Mouse (Mus musculus): ENCODE measurements around the gene Bid.

Gene Bid

GRCm38 (mm10) chr6:120916074-120916971, at the start of gene Bid:
Gene Bid (minus strand): TSS chr6:120916853.
- CTCF ChIA-PET = interaction anchor here (0.6 to 0.9 kb wide), 6 partner anchors 12 to 201 kb away, joined by 3 to 7 read pairs (median 4); no protein-coding TSS in a partner anchor

- CTCF ChIA-PET = no interaction called here
These were observed 49.2 kb upstream of the Bid start for GRCm38 (mm10) chr6:120965814-120966213.

DNA sequence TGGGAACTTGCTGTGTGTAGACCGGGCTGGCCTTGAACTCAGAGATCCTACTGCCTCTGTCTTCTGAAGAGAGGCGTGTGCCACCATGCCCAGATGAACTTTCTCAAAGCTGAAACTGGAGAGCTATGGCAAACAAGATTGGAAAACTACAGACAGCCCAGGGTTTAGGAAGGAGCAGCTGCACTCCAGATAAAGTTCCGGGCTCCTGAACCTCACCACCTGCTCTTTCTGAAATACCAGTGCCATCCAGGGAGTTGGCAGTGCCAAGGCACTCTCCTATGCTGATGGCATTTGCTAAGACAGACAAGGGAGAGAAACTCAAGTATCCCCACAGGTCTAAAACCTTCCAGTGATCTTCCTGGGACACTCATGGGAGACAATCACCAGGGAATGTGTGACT, 47.5 kb upstream of the Bid start:
- CTCF ChIA-PET = no interaction called here

DNA sequence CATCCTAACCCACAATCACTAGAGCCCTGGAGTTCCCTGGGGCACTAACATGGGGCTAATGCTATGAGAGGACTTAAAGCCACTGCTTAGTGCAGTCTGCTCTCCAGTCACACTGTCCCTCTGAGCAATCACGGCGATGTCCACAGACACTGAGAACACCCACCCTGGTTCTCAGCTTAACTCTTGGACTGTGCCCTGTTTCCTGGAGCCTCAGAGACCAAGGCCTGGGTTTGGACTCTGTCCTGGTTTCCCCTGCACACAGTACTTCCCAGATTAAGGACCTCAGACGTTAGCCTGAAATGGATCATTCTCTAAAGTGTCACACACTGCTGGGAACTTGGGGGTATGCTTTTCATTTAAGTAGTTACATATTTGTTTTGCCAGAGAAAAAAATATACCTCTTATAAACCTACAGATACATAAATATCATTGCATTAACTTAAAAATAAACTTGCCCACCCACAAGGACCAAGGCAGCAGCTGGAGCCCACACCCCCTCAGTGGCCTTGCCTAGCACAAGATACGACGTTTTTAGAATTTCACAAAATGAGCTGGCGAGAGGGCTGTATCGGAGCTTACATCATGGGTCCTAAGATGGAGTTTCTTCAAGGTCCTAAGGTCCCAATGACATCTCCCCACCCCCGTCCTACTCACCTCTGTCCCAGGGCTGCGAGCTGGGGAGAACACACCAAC, 43.8 kb upstream of the Bid start:
- CTCF ChIA-PET = interaction anchor here (0.6 to 1.1 kb wide), 2 partner anchors 17 to 59 kb away, joined by 3 read pairs; no protein-coding TSS in a partner anchor

- CTCF ChIA-PET = interaction anchor here (0.5 to 1.8 kb wide), 2 partner anchors 15 to 42 kb away, joined by 4 to 6 read pairs; no protein-coding TSS in a partner anchor
These were observed 40.7 kb upstream of the Bid start for GRCm38 (mm10) chr6:120957331-120957730.

DNA sequence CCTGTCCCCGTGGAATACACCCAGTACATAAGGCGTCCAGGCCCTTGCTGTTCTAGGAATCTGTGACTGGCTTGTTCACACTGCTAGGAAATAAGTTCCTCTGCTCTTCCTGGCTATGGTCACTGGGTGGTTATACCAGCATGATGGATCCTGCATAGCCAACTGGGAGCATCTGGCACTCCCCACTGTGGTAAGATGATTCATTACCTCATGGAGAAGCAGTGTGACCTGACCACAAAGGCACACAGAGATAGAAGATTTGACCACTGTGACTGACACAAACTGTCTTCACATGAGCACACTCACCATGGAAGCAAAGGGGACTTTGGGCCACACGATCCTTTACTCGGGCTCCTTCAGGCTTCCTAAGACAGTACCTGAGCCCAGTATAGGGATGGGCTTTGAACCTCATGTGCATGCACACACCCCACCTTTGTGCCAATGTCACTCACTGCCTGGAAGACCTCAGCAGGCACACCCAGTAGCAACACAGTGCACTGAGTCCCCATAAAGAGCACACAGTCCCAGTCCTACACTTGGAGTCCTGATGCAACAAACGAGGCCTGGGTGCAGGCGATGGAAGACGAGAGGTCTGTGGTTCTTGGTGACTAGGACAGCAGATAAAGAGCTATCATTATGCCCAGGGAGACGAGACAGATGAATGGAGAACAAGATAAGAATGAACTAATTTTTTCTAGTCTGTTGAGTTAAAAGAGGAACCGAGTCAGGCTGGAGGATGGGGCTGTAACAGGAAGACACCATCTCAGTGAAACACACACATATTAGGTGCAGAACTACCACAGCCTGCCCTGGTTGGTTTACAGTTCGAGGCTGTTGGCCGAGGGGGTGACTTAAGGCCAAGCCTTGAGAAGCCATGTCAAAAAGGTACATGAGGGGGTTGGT, 39.9 kb upstream of the Bid start:
- CTCF ChIA-PET = interaction anchor here (1.8 kb wide), 1 partner anchor 42 kb away, joined by 6 read pairs; no protein-coding TSS in a partner anchor

GRCm38 (mm10) chr6:120955215-120955614, 38.6 kb upstream of the Bid start:
- CTCF ChIA-PET = interaction anchor here (0.8 kb wide), 1 partner anchor 39 kb away, joined by 3 read pairs; no protein-coding TSS in a partner anchor

DNA sequence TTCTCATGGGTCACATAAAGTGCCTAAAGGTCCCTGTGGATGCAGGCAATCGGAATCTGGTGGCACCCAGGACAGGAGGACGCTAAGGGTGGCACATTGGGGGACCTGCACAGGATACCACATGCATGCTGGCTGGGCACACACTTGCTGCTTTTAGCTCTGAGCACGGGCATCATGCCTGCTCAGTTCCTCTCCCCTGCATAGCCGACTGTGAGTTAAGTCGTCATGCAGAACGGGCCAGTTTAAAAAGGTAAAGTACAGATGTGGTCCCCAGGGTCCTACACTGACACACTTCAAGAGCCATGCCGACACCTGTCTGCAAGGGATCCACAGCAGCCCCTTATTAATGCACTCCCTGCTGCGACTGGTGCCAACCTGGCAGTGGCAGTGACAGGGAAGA, 37.6 kb upstream of the Bid start:
- CTCF ChIA-PET = no interaction called here

DNA sequence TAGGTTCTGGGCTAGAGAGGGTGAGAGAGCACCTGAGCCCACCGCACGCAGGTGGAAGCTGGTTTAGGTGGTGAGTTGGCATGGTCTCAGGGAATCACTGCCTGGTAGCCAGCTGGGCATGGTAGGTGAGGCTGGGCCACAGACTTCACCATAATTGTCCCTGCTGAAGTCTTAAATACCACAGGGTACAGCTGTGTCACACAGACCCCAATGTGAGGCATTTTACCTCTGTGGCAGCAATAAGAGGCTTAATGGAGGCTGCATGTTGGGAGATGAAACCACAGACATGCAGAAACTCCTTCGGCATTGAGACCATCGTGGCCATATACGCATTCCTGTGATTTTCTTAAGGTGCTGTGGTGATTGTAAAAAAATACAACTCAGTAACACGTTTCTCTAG, 35.8 kb upstream of the Bid start:
- CTCF ChIA-PET = no interaction called here

DNA sequence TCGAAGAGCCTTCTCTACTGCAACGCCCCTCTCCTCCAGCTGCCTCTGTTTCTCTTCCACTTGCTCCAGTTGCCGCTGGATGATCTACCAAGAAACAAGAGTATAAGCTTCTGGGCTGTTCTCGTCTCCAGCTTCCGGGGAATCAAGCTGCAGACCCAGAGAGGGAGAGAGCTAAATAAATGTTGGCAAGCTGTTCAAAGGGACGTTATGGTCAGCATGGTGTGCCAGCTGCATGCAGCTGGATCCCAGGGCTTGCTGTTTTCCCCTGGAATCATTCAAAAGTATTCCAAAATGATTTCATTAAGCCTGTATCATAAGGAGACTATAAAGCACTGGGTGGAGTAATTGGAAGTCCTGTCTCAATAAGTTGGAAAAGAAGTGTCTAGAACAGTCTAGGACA, 34.7 kb upstream of the Bid start:
- CTCF ChIA-PET = no interaction called here

DNA sequence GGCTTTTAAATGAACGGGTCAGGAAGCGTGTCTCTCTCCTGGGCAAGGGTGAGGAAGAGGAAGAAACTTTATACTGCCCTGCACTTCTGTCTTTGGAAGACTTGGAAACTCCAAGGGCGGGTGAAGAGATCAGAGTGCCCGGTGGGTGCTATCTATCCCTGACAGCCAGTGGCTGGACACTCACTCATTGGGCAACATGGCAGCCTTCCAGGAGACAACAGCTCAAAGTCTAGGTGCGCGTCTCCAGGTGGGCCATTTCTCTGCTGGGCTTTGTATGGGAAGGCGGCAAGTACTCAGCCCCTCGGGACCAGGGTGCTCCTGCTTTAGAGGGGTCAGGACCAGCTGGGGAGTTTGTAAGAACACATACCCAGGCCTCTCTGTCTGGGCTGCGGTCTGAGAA, 28.9 kb upstream of the Bid start:
- CTCF ChIA-PET = no interaction called here

DNA sequence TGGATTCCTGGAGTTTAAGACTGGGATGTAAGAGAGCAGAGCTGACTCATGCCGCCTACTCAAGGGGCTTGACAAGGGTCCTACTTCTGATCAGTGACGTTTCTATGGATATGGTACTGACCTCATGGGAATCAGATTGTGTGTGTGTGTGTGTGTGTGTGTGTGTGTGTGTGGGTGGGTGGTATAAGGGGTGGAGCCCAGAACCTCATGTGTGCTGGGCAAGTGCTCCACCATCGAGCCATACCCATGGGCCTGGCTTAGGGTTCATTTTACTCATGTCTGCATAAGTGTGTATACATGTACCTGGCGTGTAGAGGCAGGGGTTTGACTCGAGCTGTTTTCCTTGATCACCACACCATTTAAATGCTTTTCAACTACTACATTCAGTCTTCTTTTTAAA, 27.3 kb upstream of the Bid start:
- CTCF ChIA-PET = interaction anchor here (0.6 to 1.2 kb wide), 2 partner anchors 16 to 60 kb away, joined by 3 to 4 read pairs; no protein-coding TSS in a partner anchor

- CTCF ChIA-PET = interaction anchor here (1.2 kb wide), 1 partner anchor 17 kb away, joined by 3 read pairs; no protein-coding TSS in a partner anchor
These were observed 26.9 kb upstream of the Bid start for GRCm38 (mm10) chr6:120943551-120943950.

- CTCF ChIA-PET = interaction anchor here (0.6 to 1.2 kb wide), 2 partner anchors 14 to 17 kb away, joined by 3 to 4 read pairs; no protein-coding TSS in a partner anchor
These were observed 26.4 kb upstream of the Bid start for GRCm38 (mm10) chr6:120943079-120943478.

GRCm38 (mm10) chr6:120941575-120941974, 24.9 kb upstream of the Bid start:
- CTCF ChIA-PET = no interaction called here

- CTCF ChIA-PET = no interaction called here
These were observed 24.4 kb upstream of the Bid start for GRCm38 (mm10) chr6:120941084-120941481.

DNA sequence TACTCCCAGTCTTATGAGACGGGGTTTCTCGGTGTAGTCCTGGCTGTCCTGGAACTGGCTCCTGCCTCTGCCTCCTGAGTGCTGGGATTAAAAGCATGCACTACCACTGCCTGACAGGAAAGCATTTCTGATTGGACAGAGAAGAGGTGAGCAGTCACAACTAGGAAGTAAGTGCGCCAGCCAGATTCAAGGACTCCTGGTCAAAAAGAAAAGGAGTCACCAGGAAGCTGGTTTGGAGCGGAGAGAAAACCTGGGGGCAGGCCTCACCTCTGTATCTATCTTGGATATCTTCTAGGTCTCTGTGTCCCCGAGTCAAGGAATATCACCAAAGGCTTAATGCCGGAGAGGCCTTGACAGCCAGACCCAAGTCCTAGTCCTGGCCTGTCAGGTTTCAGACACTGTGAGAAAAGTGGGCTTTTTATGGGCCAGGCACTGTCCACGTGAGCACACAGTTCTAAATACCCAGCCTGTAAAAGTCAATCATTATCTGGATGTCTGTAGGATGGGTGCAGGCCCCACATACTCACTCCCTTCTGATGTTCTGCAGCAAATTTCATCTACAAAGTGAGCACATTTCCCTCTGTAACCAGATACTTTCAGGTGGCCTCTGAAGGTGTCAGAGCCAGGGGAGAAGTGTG, 23.9 kb upstream of the Bid start:
- CTCF ChIA-PET = no interaction called here

GRCm38 (mm10) chr6:120939783-120940182, 23.1 kb upstream of the Bid start:
- CTCF ChIA-PET = no interaction called here

DNA sequence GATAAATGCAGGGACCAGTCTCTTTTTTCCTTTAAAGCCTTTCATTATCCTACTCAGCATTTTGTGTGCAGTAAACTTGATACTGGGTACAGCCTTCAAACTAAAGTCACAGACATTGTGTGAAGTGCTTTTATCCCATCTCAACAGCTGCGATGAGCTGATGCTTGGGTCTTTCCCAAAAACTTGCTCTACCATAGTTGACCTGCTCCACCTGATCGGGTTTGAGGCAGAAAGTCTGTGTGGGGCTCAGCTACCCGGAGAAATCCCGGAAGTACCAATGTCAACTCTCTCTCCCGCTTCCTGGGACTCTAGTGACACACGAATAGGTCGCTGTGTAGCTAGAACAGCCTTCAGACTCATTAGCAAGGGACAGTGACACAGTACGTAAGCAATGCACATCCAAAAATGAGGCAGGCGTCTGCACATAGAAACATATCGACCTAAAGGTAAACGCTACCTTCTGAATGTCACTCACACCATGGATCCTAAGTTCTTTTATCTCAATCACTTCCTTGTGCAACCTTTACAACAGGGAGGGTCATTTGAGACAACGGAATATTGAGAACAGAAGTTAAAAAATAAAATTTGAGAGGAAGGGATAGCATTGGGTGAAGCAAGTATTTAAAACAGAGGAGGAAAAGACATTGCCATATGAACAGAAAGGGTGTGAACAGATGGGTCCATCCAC, 22.3 kb upstream of the Bid start:
- CTCF ChIA-PET = no interaction called here

GRCm38 (mm10) chr6:120937999-120938608, 21.5 kb upstream of the Bid start:
- CTCF ChIA-PET = no interaction called here
